ENCODE assay signal across 8 mouse cellular contexts in the genomic region with DNA sequence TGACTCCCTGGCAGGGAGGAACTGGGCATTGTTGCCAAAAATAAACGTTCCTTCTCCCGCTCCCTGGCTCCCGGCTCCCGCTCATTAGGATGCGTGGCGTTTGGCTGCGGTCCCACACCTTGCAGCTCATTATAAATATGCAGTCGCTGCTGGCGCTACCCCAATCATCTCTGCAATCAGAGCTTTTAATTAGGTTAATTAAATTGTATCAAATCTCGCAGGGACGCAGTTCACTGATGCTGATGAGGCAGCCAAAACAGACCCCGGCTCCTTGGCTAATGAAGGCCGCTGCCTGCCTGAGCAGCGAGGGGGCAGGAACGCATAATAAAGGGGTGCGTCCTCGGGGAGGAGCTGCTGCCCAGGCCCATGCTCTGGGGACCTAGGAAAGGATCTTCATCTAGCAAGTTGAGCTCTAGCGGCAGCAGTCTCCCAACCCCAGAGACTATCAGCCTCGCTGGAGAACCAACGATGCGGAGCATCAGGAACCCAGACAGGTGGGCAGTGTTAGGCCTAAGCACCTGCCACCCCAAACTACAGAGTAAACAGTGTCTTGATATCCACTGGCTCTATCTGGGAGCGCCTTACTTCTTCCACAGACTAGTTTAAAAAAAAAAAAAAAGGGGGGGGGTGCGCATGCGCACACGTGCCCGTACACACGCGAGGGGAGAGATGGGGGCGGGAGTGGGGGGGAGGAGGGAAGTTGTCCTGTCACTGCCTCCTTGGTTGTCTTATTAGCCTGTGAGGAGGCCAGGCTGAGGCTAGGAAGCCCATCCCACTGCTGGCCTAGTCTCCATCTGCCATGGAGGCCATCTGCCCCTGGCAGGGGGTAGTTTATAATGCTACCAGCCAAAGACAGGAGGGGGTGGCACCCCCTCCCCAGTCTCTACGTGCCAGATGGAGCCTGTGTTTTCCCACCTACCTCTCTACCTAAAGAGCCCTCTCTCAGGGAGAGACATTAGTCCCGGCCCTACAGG. TPM values are rescaled to one million over a fixed set of nuclear protein-coding genes. Genes with fewer than 3 reads are reported as not detected.
DNase-seq lines count a peak whose midpoint lies in the region; ATAC-seq and TF ChIP-seq lines count a peak whose summit lies in the region.

No protein-coding gene starts in this region.

- no peaks in the 10 kb centered on the region for H3K9me3 ChIP-seq in intestine, embryonic 14.5 days (ENCODE audit: control insufficient read depth, low read length)
- no peaks in the 10 kb centered on the region for H3K9me3 ChIP-seq in intestine, postnatal 0 days (ENCODE audit: control insufficient read depth)
- no peaks in the 10 kb centered on the region for H3K9me3 ChIP-seq in forebrain, embryonic 12.5 days
- no peaks in the 10 kb centered on the region for H3K9me3 ChIP-seq in midbrain, embryonic 13.5 days

- 0 out of 2 replicates have a peak overlapping the region, but pooled peaks have one; percentile 10 for H3K4me3 ChIP-seq in intestine, embryonic 14.5 days (ENCODE audit: low read depth, low read length)
- H3K4me3 ChIP-seq in intestine, postnatal 0 days (ENCODE audit: low read depth, low read length), result no peak overlapping the region
- H3K4me3 ChIP-seq in forebrain, embryonic 12.5 days (replicated peaks), result peak overlapping the region; percentile 16
- H3K4me3 ChIP-seq in midbrain, embryonic 13.5 days (replicated peaks), result peak overlapping the region; percentile 11

- no peak for ATAC-seq in intestine, embryonic 14.5 days (replicated peaks; ENCODE audit: low FRiP score, low TSS enrichment, low read depth)
- no peak for ATAC-seq in intestine, postnatal 0 days
- ATAC-seq in forebrain, embryonic 12.5 days (ENCODE audit: low FRiP score), result peak; percentile 80
- ATAC-seq in midbrain, embryonic 13.5 days, result peak; percentile 53

- H3K36me3 ChIP-seq in intestine, embryonic 14.5 days (ENCODE audit: control insufficient read depth, insufficient read depth, low read length), result peaks cover 13% of the 10 kb centered on the region
- H3K36me3 ChIP-seq in intestine, postnatal 0 days (ENCODE audit: control insufficient read depth, insufficient read depth), result peaks cover 10% of the 10 kb centered on the region
- peaks cover 5% of the 10 kb centered on the region for H3K36me3 ChIP-seq in forebrain, embryonic 12.5 days (replicated peaks)
- H3K36me3 ChIP-seq in midbrain, embryonic 13.5 days, result peaks cover 12% of the 10 kb centered on the region

- H3K4me2 ChIP-seq in intestine, embryonic 14.5 days (ENCODE audit: low read length), result peak overlapping the region; percentile 37
- no peak overlapping the region for H3K4me2 ChIP-seq in intestine, postnatal 0 days (replicated peaks; ENCODE audit: low read depth)
- peak overlapping the region; percentile 51 for H3K4me2 ChIP-seq in forebrain, embryonic 12.5 days
- H3K4me2 ChIP-seq in midbrain, embryonic 13.5 days (replicated peaks), result peak overlapping the region; percentile 48

- peaks cover 33% of the 10 kb centered on the region for H3K27me3 ChIP-seq in intestine, embryonic 14.5 days (replicated peaks; ENCODE audit: control insufficient read depth, insufficient read depth, low read length)
- H3K27me3 ChIP-seq in intestine, postnatal 0 days (replicated peaks; ENCODE audit: control insufficient read depth, insufficient read depth, low read length), result peaks cover 18% of the 10 kb centered on the region
- peaks cover 54% of the 10 kb centered on the region for H3K27me3 ChIP-seq in forebrain, embryonic 12.5 days
- H3K27me3 ChIP-seq in midbrain, embryonic 13.5 days, result peaks cover 27% of the 10 kb centered on the region

- peaks cover 13% of the 10 kb centered on the region; the same call in 1 of the 2 replicates for H3K4me1 ChIP-seq in intestine, embryonic 14.5 days (replicated peaks; ENCODE audit: control insufficient read depth, insufficient read depth, low read length)
- no peaks in the 10 kb centered on the region for H3K4me1 ChIP-seq in intestine, postnatal 0 days (replicated peaks; ENCODE audit: control insufficient read depth, insufficient read depth, low read length)
- H3K4me1 ChIP-seq in forebrain, embryonic 12.5 days, result peaks cover 53% of the 10 kb centered on the region
- H3K4me1 ChIP-seq in midbrain, embryonic 13.5 days (replicated peaks), result peaks cover 49% of the 10 kb centered on the region

- no peak for TF ChIP-seq CTCF in intestine, postnatal 0 days (IDR thresholded peaks at IDR 0.05; ENCODE audit: low read depth)

- 7% methylated on average over 26 of the region's 31 CpGs for WGBS in intestine, embryonic 14.5 days
- WGBS in intestine, postnatal 0 days, result 8% methylated on average over 30 of the region's 31 CpGs
- 3% methylated on average over 28 of the region's 31 CpGs for WGBS in forebrain, embryonic 12.5 days
- 3% methylated on average over 26 of the region's 31 CpGs for WGBS in midbrain, embryonic 13.5 days

- H3K27ac ChIP-seq in intestine, embryonic 14.5 days (ENCODE audit: low read depth), result no peak overlapping the region
- H3K27ac ChIP-seq in intestine, postnatal 0 days (ENCODE audit: low read depth, low read length), result no peak overlapping the region
- peak overlapping the region; percentile 79 for H3K27ac ChIP-seq in forebrain, embryonic 12.5 days
- peak overlapping the region; percentile 79 for H3K27ac ChIP-seq in midbrain, embryonic 13.5 days

- no peak for DNase-seq in intestine, embryonic 14.5 days (ENCODE audit: low spot score)
- peak; percentile 81 for DNase-seq in brain, adult 2 months (ENCODE audit: low read depth, low spot score)
- DNase-seq in thymus, postnatal 0 days (ENCODE audit: low spot score), result no peak
- DNase-seq in ovary, adult 18-20 months (ENCODE audit: low spot score), result no peak
- no peak for DNase-seq in adipocyte (ENCODE audit: low spot score)

- no peak overlapping the region for H3K9ac ChIP-seq in intestine, embryonic 14.5 days (ENCODE audit: low read length)
- H3K9ac ChIP-seq in intestine, postnatal 0 days (ENCODE audit: low read depth, low read length), result no peak overlapping the region
- H3K9ac ChIP-seq in forebrain, embryonic 12.5 days, result 0 out of 2 replicates have a peak overlapping the region, but pooled peaks have one; percentile 21
- peak overlapping the region; percentile 11 for H3K9ac ChIP-seq in midbrain, embryonic 13.5 days (replicated peaks)

RNA-seq across cellular contexts. Expression of gene Pou3f1, which starts 16.0 kb away (rescaled TPM):
- polyA plus RNA-seq in intestine, embryonic 14.5 days (2014; fragmentation: Nextera tagmentation; extraction: Ambion mirVana), result 0.17 and 0.27 TPM in 2 replicates
- polyA plus RNA-seq in intestine, postnatal 0 days (2015; fragmentation: Nextera tagmentation; extraction: Ambion mirVana), result 0.08 TPM in 1 of 2 replicates, not detected in the other
- polyA plus RNA-seq in forebrain, embryonic 12.5 days (2016; fragmentation: Nextera tagmentation; extraction: Ambion mirVana), result 16.0 and 21.6 TPM in 2 replicates
- polyA plus RNA-seq in midbrain, embryonic 13.5 days (2015; fragmentation: Nextera tagmentation; extraction: Ambion mirVana), result 14.2 and 19.3 TPM in 2 replicates
- 0.12 and 0.18 TPM in 2 replicates for polyA plus RNA-seq in thymus, postnatal 0 days (2015; fragmentation: Nextera tagmentation; extraction: Ambion mirVana)

RNA-seq across cellular contexts. Expression of gene Utp11, which starts 20.8 kb away (rescaled TPM):
- 57.6 and 65.6 TPM in 2 replicates for polyA plus RNA-seq in intestine, embryonic 14.5 days (2014; fragmentation: Nextera tagmentation; extraction: Ambion mirVana)
- 29.6 and 32.3 TPM in 2 replicates for polyA plus RNA-seq in intestine, postnatal 0 days (2015; fragmentation: Nextera tagmentation; extraction: Ambion mirVana)
- 63.8 and 64.0 TPM in 2 replicates for polyA plus RNA-seq in forebrain, embryonic 12.5 days (2016; fragmentation: Nextera tagmentation; extraction: Ambion mirVana)
- polyA plus RNA-seq in midbrain, embryonic 13.5 days (2015; fragmentation: Nextera tagmentation; extraction: Ambion mirVana), result 48.3 and 51.1 TPM in 2 replicates
- 76.4 and 76.7 TPM in 2 replicates for polyA plus RNA-seq in thymus, postnatal 0 days (2015; fragmentation: Nextera tagmentation; extraction: Ambion mirVana)

RNA-seq across cellular contexts. Expression of gene Fhl3, which starts 27.9 kb away (rescaled TPM):
- polyA plus RNA-seq in intestine, embryonic 14.5 days (2014; fragmentation: Nextera tagmentation; extraction: Ambion mirVana), result 12.9 and 13.6 TPM in 2 replicates
- 3.8 TPM in 2 replicates for polyA plus RNA-seq in intestine, postnatal 0 days (2015; fragmentation: Nextera tagmentation; extraction: Ambion mirVana)
- 2.2 TPM in 2 replicates for polyA plus RNA-seq in forebrain, embryonic 12.5 days (2016; fragmentation: Nextera tagmentation; extraction: Ambion mirVana)
- polyA plus RNA-seq in midbrain, embryonic 13.5 days (2015; fragmentation: Nextera tagmentation; extraction: Ambion mirVana), result 2.8 and 3.0 TPM in 2 replicates
- 9.4 and 10.2 TPM in 2 replicates for polyA plus RNA-seq in thymus, postnatal 0 days (2015; fragmentation: Nextera tagmentation; extraction: Ambion mirVana)

RNA-seq across cellular contexts. Expression of gene Sf3a3, which starts 41.9 kb away (rescaled TPM):
- polyA plus RNA-seq in intestine, embryonic 14.5 days (2014; fragmentation: Nextera tagmentation; extraction: Ambion mirVana), result 142 and 164 TPM in 2 replicates
- 45.3 and 45.7 TPM in 2 replicates for polyA plus RNA-seq in intestine, postnatal 0 days (2015; fragmentation: Nextera tagmentation; extraction: Ambion mirVana)
- 203 and 204 TPM in 2 replicates for polyA plus RNA-seq in forebrain, embryonic 12.5 days (2016; fragmentation: Nextera tagmentation; extraction: Ambion mirVana)
- 147 and 153 TPM in 2 replicates for polyA plus RNA-seq in midbrain, embryonic 13.5 days (2015; fragmentation: Nextera tagmentation; extraction: Ambion mirVana)
- polyA plus RNA-seq in thymus, postnatal 0 days (2015; fragmentation: Nextera tagmentation; extraction: Ambion mirVana), result 136 and 155 TPM in 2 replicates

Comparison
In these comparisons a context has a peak if more than half of its experiments do, and no peak if none do; other contexts are left out.
1. ATAC-seq: peak in forebrain, embryonic 12.5 days (single experiment) and midbrain, embryonic 13.5 days (single experiment); none in intestine, embryonic 14.5 days (single experiment) and intestine, postnatal 0 days (single experiment).
2. H3K27ac ChIP-seq: peak in forebrain, embryonic 12.5 days (single experiment) and midbrain, embryonic 13.5 days (single experiment); none in intestine, embryonic 14.5 days (single experiment) and intestine, postnatal 0 days (single experiment).
3. H3K9ac ChIP-seq: peak in forebrain, embryonic 12.5 days (single experiment) and midbrain, embryonic 13.5 days (single experiment); none in intestine, embryonic 14.5 days (single experiment) and intestine, postnatal 0 days (single experiment).
4. RNA of gene Pou3f1, which starts 16.0 kb away (polyA plus RNA-seq): 14.2 to 19.3 TPM in midbrain, embryonic 13.5 days and 16.0 to 21.6 TPM in forebrain, embryonic 12.5 days; 0.17 to 0.27 TPM in intestine, embryonic 14.5 days, 0.12 to 0.18 TPM in thymus, postnatal 0 days and 0.08 TPM in intestine, postnatal 0 days; every median in the first group is over 10 times any median in the second.